Mouse (Mus musculus): ENCODE measurements around the gene Fam178b. TPM values are rescaled to one million over a fixed set of nuclear protein-coding genes. Genes with fewer than 3 reads are reported as not detected.

The Fam178b gene
- total and polyA plus RNA-seq, 2 experiments from 2014 or later, result 0.41 TPM; not detected in 1

- Histone ChIP-seq H3K9ac (replicated peaks; ENCODE audit: low read length) (no peak overlapping the region), H3K27ac (no peak overlapping the region), H3K27me3 (ENCODE audit: insufficient read depth, low read length) (no peaks in the 10 kb centered on the region), H3K4me3 (ENCODE audit: low read length) (no peak overlapping the region), H3K9me3 (ENCODE audit: low read length) (no peaks in the 10 kb centered on the region), H3K4me1 (ENCODE audit: insufficient read depth, low read length) (peaks cover 6% of the 10 kb centered on the region), H3K36me3 (ENCODE audit: insufficient read depth, low read length) (peaks cover 20% of the 10 kb centered on the region), H3K4me2 (ENCODE audit: low read depth, low read length) (no peak overlapping the region)
- DNase-seq (ENCODE audit: low spot score) (no peak), ATAC-seq (no peak)
- no peak for TF ChIP-seq CTCF (IDR thresholded peaks at IDR 0.05; ENCODE audit: low read depth)
- WGBS, result 90% methylated on average over 6 of the region's 6 CpGs
These were observed 11.9 kb upstream of the Fam178b start for GRCm38 (mm10) chr1:36694871-36695270.

GRCm38 (mm10) chr1:36691271-36692155, 8.5 kb upstream of the Fam178b start, which contains the start of gene Cox5b:
Gene Cox5b, plus strand, starts transcription at chr1:36691449.
- peak; percentile 96 for ATAC-seq
- Histone ChIP-seq H3K27ac (peak within 1 kb of the TSS; percentile 70), H3K4me1 (ENCODE audit: insufficient read depth, low read length) (peaks cover 6% of the 10 kb centered on the region), H3K4me2 (ENCODE audit: low read depth, low read length) (peak within 1 kb of the TSS; percentile 72), H3K9ac (replicated peaks; ENCODE audit: low read length) (peak within 1 kb of the TSS; percentile 78), H3K27me3 (ENCODE audit: insufficient read depth, low read length) (no peaks in the 10 kb centered on the region), H3K9me3 (ENCODE audit: low read length) (no peaks in the 10 kb centered on the region), H3K4me3 (ENCODE audit: low read length) (peak within 1 kb of the TSS; percentile 57), H3K36me3 (ENCODE audit: insufficient read depth, low read length) (peaks cover 12% of the 10 kb centered on the region; the same call in 1 of the 2 replicates)
- no peak for TF ChIP-seq CTCF (IDR thresholded peaks at IDR 0.05; ENCODE audit: low read depth)
- WGBS, result under 1% methylated on average over 68 of the region's 68 CpGs
- DNase-seq (ENCODE audit: low spot score), result peak; percentile 99

- peaks cover 12% of the 10 kb centered on the region; the same call in 1 of the 2 replicates for H3K36me3 ChIP-seq (ENCODE audit: insufficient read depth, low read length)
- H3K9ac ChIP-seq (replicated peaks; ENCODE audit: low read length), result peak overlapping the region; percentile 78; the same call in 1 of the 2 replicates
- H3K4me3 ChIP-seq (ENCODE audit: low read length), result peak overlapping the region; percentile 57
- H3K4me2 ChIP-seq (ENCODE audit: low read depth, low read length), result peak overlapping the region; percentile 72
- H3K27ac ChIP-seq, result peak overlapping the region; percentile 66; the same call in 1 of the 2 replicates
- peaks cover 6% of the 10 kb centered on the region for H3K4me1 ChIP-seq (ENCODE audit: insufficient read depth, low read length)
- DNase-seq (ENCODE audit: low spot score) (no peak), ATAC-seq (peak; percentile 15; the same call in 1 of the 2 replicates)
- no peaks in the 10 kb centered on the region for H3K27me3 ChIP-seq (ENCODE audit: insufficient read depth, low read length)
- WGBS, result 57% methylated on average over 11 of the region's 11 CpGs
- TF ChIP-seq CTCF (IDR thresholded peaks at IDR 0.05; ENCODE audit: low read depth), result no peak
- no peaks in the 10 kb centered on the region for H3K9me3 ChIP-seq (ENCODE audit: low read length)
These were observed 7.8 kb upstream of the Fam178b start for GRCm38 (mm10) chr1:36690671-36691235.

GRCm38 (mm10) chr1:36683810-36684467, 956 bp upstream of the Fam178b start:
- TF ChIP-seq CTCF (IDR thresholded peaks at IDR 0.05; ENCODE audit: low read depth), result peak; percentile 89
- WGBS, result 12% methylated on average over 13 of the region's 13 CpGs
- Histone ChIP-seq H3K27ac (no peak overlapping the region), H3K36me3 (ENCODE audit: insufficient read depth, low read length) (no peaks in the 10 kb centered on the region), H3K4me3 (ENCODE audit: low read length) (no peak overlapping the region), H3K9me3 (ENCODE audit: low read length) (no peaks in the 10 kb centered on the region), H3K4me1 (ENCODE audit: insufficient read depth, low read length) (no peaks in the 10 kb centered on the region), H3K9ac (replicated peaks; ENCODE audit: low read length) (no peak overlapping the region), H3K27me3 (ENCODE audit: insufficient read depth, low read length) (no peaks in the 10 kb centered on the region), H3K4me2 (ENCODE audit: low read depth, low read length) (no peak overlapping the region)
- DNase-seq (ENCODE audit: low spot score) (peak; percentile 95), ATAC-seq (peak; percentile 79)

- no peak overlapping the region for H3K9ac ChIP-seq (replicated peaks; ENCODE audit: low read length)
- H3K4me3 ChIP-seq (ENCODE audit: low read length), result no peak overlapping the region
- H3K4me1 ChIP-seq (ENCODE audit: insufficient read depth, low read length), result no peaks in the 10 kb centered on the region
- H3K27me3 ChIP-seq (ENCODE audit: insufficient read depth, low read length), result no peaks in the 10 kb centered on the region
- H3K9me3 ChIP-seq (ENCODE audit: low read length), result no peaks in the 10 kb centered on the region
- peak; percentile 30 for DNase-seq (ENCODE audit: low spot score)
- H3K36me3 ChIP-seq (ENCODE audit: insufficient read depth, low read length), result no peaks in the 10 kb centered on the region
- no peak for ATAC-seq
- no peak for TF ChIP-seq CTCF (IDR thresholded peaks at IDR 0.05; ENCODE audit: low read depth)
- WGBS, result 42% methylated on average over 7 of the region's 7 CpGs
- no peak overlapping the region for H3K4me2 ChIP-seq (ENCODE audit: low read depth, low read length)
- H3K27ac ChIP-seq, result no peak overlapping the region
These were observed 2.1 kb downstream of the Fam178b start for GRCm38 (mm10) chr1:36680893-36681292.

- DNase-seq (ENCODE audit: low spot score), result no peak
- ATAC-seq, result no peak
- WGBS, result 72% methylated on average over 3 of the region's 3 CpGs
These were observed 8.0 kb downstream of the Fam178b start for GRCm38 (mm10) chr1:36674936-36675335.

More at GRCm38 (mm10) chr1:36674936-36675335, 8.0 kb downstream of the Fam178b start:
- no peaks in the 10 kb centered on the region for H3K4me1 ChIP-seq (ENCODE audit: insufficient read depth, low read length)
- H3K27me3 ChIP-seq (ENCODE audit: insufficient read depth, low read length), result no peaks in the 10 kb centered on the region
- no peak overlapping the region for H3K4me3 ChIP-seq (ENCODE audit: low read length)
- H3K36me3 ChIP-seq (ENCODE audit: insufficient read depth, low read length), result no peaks in the 10 kb centered on the region
- H3K4me2 ChIP-seq (ENCODE audit: low read depth, low read length), result no peak overlapping the region
- H3K27ac ChIP-seq, result no peak overlapping the region
- H3K9ac ChIP-seq (replicated peaks; ENCODE audit: low read length), result no peak overlapping the region
- no peaks in the 10 kb centered on the region for H3K9me3 ChIP-seq (ENCODE audit: low read length)
- no peak for TF ChIP-seq CTCF (IDR thresholded peaks at IDR 0.05; ENCODE audit: low read depth)
